25 mouse cellular contexts compared by ENCODE assay signal in genomic region chr1:187961452-187961851, GRCm38 (mm10).
"Had no signal": no experiment of that assay in that cellular context is flagged by ENCODE, and none has a peak within 500 bp of the region (broad histone marks: within the 10 kb centered on the region; RNA-seq: fewer than 3 reads in every experiment).

No protein-coding gene starts in this region.

- DNase-seq: forebrain, postnatal 0 days; gastrocnemius, adult 2 months; gastrocnemius, postnatal 10 days; gastrocnemius, postnatal 25 days; heart, adult 18-20 months; heart, postnatal 10 days; heart, postnatal 4 days; kidney, adult 18-20 months; kidney, adult 8-10 months; kidney, postnatal 10 days; kidney, postnatal 25 days; kidney, postnatal 4 days had no signal

- H3K9ac ChIP-seq: forebrain, embryonic 15.5 days; forebrain, postnatal 0 days; heart, embryonic 12.5 days; hindbrain, embryonic 12.5 days; hindbrain, embryonic 14.5 days; intestine, embryonic 15.5 days; limb, embryonic 12.5 days had no signal

- H3K27me3 ChIP-seq: heart, embryonic 12.5 days; hindbrain, embryonic 12.5 days; intestine, embryonic 15.5 days had no signal

- H3K36me3 ChIP-seq: forebrain, embryonic 15.5 days; heart, embryonic 12.5 days; hindbrain, embryonic 10.5 days; hindbrain, embryonic 12.5 days; intestine, embryonic 15.5 days; limb, embryonic 10.5 days; limb, embryonic 12.5 days had no signal

- ATAC-seq: forebrain, embryonic 15.5 days; forebrain, postnatal 0 days; hindbrain, embryonic 16.5 days; inflammation-experienced regulatory T-cells, adult 6 months; intestine, embryonic 15.5 days; intestine, postnatal 0 days had no signal

- H3K4me1 ChIP-seq: intestine, embryonic 15.5 days had no signal

- H3K27ac ChIP-seq: forebrain, embryonic 15.5 days; gastrocnemius, adult 2 months; hindbrain, embryonic 10.5 days; hindbrain, embryonic 12.5 days; hindbrain, embryonic 14.5 days; intestine, embryonic 15.5 days; layer of hippocampus, adult 2 months; left cerebral cortex, adult 2 months; limb, embryonic 10.5 days; limb, embryonic 12.5 days had no signal

- H3K4me3 ChIP-seq: forebrain, embryonic 15.5 days; gastrocnemius, adult 2 months; heart, embryonic 12.5 days; hindbrain, embryonic 10.5 days; hindbrain, embryonic 12.5 days; intestine, embryonic 15.5 days; layer of hippocampus, adult 2 months; left cerebral cortex, adult 2 months; limb, embryonic 10.5 days; limb, embryonic 12.5 days had no signal

- H3K4me2 ChIP-seq: forebrain, embryonic 15.5 days; heart, embryonic 12.5 days; hindbrain, embryonic 12.5 days; hindbrain, embryonic 14.5 days; intestine, embryonic 15.5 days; limb, embryonic 12.5 days had no signal

- H3K9me3 ChIP-seq: forebrain, embryonic 15.5 days; heart, embryonic 12.5 days; hindbrain, embryonic 10.5 days; hindbrain, embryonic 12.5 days; intestine, embryonic 15.5 days; limb, embryonic 10.5 days; limb, embryonic 12.5 days had no signal
